Mouse (Mus musculus) megakaryocyte, embryonic 14.5 days (primary cell): ENCODE data around the gene Olfr692. TPM values are rescaled to one million over a fixed set of nuclear protein-coding genes. Genes with fewer than 3 reads are reported as not detected.
"Not testable (repeated sequence)": the region's sequence is repeated elsewhere in the genome, so short reads cannot be mapped to it uniquely, and the experiment has no call there.

Experiments
- H3K27me3 ChIP-seq: replicated peaks from 2 replicates; pipeline ENCODE3; 2012; ENCODE audit warnings: inconsistent platforms
- H3K36me3 ChIP-seq: replicated peaks from 2 replicates; pipeline ENCODE3; 2012; ENCODE audit warnings: low read length, inconsistent platforms, mixed read lengths
- H3K4me1 ChIP-seq: 2 replicates; pipeline ENCODE4 v1.6.1; 2012; ENCODE audit warnings: inconsistent platforms
- H3K4me3 ChIP-seq: replicated peaks from 2 replicates; pipeline ENCODE3; 2012; ENCODE audit warnings: moderate library complexity, mild to moderate bottlenecking, inconsistent platforms
- H3K9me3 ChIP-seq: 2 replicates; pipeline ENCODE4 v1.6.1; 2012; ENCODE audit warnings: inconsistent platforms
- FLI1 ChIP-seq: IDR thresholded peaks from 2 replicates; pipeline ENCODE4 v1.6.1; 2012; ENCODE audit warnings: low read length, inconsistent platforms, mixed read lengths
- GATA1 ChIP-seq: IDR thresholded peaks from 3 replicates; pipeline ENCODE4 v1.6.1; 2012; ENCODE audit warnings: mixed read lengths, low read length, inconsistent platforms, borderline replicate concordance
- polyA plus RNA-seq: library from polyadenylated mRNA; stranded (reverse); fragments of >175 nt; gene quantifications from 2 replicates; pipeline ENCODE4 v1.2.3, GENCODE M21; 2012; ENCODE audit warnings: low replicate concordance; ENCODE audit not compliant: insufficient read depth

Gene Olfr692
- polyA plus RNA-seq, 1 experiment = not detected

DNA sequence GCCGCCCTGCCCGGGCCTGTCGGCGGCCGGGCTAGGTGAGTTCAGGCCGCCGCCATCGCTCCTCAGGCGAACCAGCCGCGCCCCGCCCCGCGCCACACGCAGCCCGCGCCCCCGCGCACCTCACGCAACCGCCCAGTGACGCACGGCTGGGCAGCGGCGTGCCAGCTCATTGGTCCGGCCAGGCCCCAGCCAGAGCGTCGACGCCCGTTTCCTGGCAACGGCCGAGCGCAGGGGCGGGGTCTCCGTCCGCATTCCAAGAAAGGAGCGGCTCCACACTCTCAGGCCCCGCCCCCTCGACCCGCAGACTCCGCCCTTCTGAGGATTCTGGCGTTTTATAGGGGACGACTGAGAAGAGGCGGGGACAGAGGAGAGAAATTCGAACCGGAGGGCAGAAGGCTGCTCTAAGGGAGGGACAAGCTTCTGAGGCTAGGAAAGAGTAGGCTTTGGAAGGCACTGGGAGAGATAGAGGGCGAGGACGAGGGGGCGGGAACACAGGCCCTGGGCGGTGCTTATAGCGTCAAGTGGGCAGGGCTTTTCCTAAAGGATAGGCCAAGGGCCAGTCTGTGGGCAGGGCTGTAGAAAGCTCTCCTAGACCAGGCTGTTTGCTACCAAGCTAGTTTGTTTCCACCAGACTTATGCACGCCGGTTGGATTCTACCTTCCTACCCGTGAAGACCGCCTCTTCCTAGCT lies 32.0 kb downstream of the Olfr692 start, which contains the start of gene Fam160a2:
TSS of gene Fam160a2 (minus strand) at position 120 of the 690 bp plus-strand sequence.
- Histone ChIP-seq H3K27me3 (peaks cover 9% of the 10 kb centered on the region), H3K36me3 (peaks cover 3% of the 10 kb centered on the region), H3K9me3 (no peaks in the 10 kb centered on the region), H3K4me1 (peaks cover 48% of the 10 kb centered on the region), H3K4me3 (peak within 1 kb of the TSS; percentile 98)
- TF ChIP-seq FLI1 (no peak), GATA1 (no peak)

DNA sequence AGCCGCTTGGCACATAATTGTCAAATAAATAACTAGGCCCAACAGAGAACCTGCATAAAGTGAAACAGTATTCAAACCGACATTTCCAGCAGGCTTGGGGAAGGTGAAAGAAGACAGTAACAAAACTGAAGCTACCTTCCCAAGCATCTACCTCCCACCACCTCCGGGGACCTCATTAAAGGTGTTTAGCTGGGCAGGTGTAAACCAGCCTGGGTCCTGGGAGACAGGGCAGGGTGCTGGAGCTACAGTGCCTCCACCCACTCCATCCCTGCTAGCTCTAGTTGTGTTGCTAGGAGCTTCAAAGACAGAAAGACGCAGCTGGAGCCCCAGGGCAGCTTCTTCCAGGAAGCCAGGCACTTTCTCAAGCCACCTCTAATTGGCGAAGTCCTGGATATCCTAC lies 36.2 kb downstream of the Olfr692 start, which contains the start of gene Cnga4:
TSS of gene Cnga4 (plus strand) at position 301 of the 400 bp plus-strand sequence.
- peaks cover 42% of the 10 kb centered on the region for H3K27me3 ChIP-seq
- no peak for TF ChIP-seq GATA1
- TF ChIP-seq FLI1 = no peak
- peaks cover 9% of the 10 kb centered on the region for H3K4me1 ChIP-seq
- no peak within 1 kb of the TSS for H3K4me3 ChIP-seq
- no peaks in the 10 kb centered on the region; the same call in 1 of the 2 replicates for H3K9me3 ChIP-seq
- H3K36me3 ChIP-seq = no peaks in the 10 kb centered on the region

DNA sequence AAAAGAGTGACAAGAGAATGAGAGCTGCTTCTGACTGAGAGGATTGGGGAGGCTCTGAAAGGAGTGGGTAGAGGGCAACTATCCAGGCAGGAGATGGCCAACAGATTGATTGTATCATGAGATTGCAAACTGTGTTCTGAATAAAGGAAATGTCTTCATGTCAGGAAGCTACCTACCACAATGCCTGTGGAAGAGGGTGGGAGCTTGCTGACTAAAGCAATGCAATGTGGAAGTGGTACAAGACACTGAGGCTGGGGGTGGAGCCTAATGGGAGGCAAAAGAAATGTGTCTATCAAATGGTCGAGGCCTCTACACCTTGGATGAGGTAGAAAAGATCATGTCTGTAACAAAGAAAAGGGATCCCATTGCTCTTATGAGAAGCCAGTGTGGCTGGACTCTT lies 38.3 kb downstream of the Olfr692 start:
- Histone ChIP-seq H3K4me1 (no peaks in the 10 kb centered on the region), H3K4me3 (no peak overlapping the region), H3K27me3 (peaks cover 47% of the 10 kb centered on the region), H3K36me3 (no peaks in the 10 kb centered on the region), H3K9me3 (no peaks in the 10 kb centered on the region; the same call in 1 of the 2 replicates)
- TF ChIP-seq GATA1 (no peak), FLI1 (no peak)

DNA sequence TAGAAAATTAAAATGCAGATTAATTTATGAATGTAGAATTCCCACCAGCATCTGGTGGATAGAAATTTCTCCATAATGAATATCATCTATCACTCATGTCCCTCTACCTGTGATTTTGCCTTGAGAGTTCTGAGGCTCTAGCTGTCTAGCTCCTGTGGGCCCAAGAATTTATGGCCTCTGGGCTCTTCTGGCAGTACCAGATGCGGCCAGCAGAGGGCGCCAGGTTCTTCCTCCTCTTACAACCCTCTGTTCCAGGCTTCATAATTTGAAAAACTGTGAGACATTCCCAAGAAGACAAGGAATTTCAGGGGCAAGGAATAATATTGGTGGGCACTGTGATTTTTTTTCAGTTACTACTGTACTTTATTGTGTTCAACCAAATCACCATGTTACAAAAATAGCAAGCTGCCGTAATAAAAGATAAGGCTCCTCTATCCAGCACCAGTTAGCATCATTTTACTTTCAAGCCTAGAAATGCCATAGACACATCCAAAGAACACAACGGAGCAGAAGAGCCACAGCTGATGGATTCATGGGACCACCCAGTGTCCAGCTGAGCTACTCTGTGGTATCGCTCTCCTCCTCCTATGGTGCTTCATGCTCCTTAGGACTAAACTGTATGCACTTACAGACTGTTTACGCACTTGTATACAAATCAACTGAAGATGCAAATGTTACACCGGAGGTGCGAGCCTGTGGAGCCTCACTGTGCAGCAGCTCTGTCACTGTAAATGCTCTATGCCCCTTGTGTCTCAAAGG lies 44.0 kb downstream of the Olfr692 start:
- H3K4me1 ChIP-seq, H3K9me3 ChIP-seq: not testable (repeated sequence)
- peaks cover 27% of the 10 kb centered on the region for H3K27me3 ChIP-seq

DNA sequence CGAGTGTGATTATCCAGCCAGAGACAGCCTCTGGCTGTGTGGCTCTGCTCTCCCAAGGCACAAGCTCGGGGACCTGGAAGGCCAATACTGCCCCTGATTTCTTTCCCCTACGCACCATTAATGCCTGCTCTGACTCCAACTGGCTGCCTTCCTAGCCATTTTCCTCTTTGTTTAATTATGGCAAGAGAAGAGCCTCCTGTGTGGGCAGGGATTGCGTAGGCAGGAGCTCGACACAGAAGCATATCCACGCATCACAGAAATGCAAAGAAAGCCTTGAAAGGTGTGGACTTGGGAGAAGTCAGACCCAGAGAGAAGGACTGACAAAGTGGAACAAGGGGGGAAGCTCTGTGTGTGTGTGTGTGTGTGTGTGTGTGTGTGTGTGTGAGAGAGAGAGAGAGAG lies 46.4 kb downstream of the Olfr692 start:
- no peaks in the 10 kb centered on the region for H3K9me3 ChIP-seq
- H3K4me1 ChIP-seq = no peaks in the 10 kb centered on the region
- H3K27me3 ChIP-seq = peaks cover 16% of the 10 kb centered on the region
- no peak overlapping the region for H3K4me3 ChIP-seq
- TF ChIP-seq GATA1 (no peak), FLI1 (no peak)
- H3K36me3 ChIP-seq = no peaks in the 10 kb centered on the region

More for the DNA sequence above, 44.0 kb downstream of the Olfr692 start:
- H3K4me3 ChIP-seq, H3K36me3 ChIP-seq: not testable (repeated sequence)

DNA sequence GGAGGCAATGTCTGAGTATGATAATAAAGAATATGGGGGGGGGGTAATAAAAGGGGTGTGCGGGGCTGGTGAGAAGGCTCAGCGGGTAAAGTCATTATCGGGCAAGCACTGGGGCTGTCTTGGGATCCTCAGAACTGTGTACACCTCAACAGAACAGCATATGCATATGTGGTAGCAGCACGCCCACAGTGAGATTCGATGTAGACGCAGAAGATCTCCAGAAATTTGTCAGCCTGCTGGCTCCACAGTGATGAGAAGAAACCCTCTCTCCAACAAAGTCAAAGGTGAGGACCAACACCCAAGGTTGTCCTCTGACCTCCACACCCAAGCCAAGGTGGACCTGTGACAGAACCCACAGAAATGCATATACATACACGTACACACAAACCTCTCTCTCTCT lies 48.5 kb downstream of the Olfr692 start:
- no peak for TF ChIP-seq FLI1
- TF ChIP-seq GATA1 = no peak
- H3K9me3 ChIP-seq = no peaks in the 10 kb centered on the region
- H3K27me3 ChIP-seq = peaks cover 14% of the 10 kb centered on the region
- H3K4me1 ChIP-seq = no peaks in the 10 kb centered on the region
- H3K4me3 ChIP-seq = no peak overlapping the region
- no peaks in the 10 kb centered on the region for H3K36me3 ChIP-seq

DNA sequence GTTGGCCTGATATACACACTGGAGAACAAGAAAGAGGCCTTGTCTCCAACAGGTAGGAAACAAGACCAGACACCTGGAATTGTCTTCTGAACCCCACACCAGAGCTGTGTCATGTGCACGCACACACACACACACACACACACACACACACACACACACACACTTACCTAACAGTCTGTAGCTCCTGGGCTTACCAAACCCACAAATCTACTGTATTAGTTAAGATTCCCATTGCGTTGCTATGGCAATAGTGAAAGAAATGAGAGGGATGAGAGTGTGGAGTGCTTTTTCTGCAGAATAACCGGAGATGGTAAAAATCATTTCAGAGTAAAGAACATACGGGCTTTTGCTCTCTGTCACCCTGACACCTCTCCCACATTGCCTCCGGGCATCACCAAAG lies 50.1 kb downstream of the Olfr692 start:
- Histone ChIP-seq H3K36me3 (no peaks in the 10 kb centered on the region), H3K27me3 (peaks cover 14% of the 10 kb centered on the region), H3K4me1 (no peaks in the 10 kb centered on the region), H3K9me3 (no peaks in the 10 kb centered on the region), H3K4me3 (no peak overlapping the region)
- TF ChIP-seq GATA1 (no peak), FLI1 (no peak)

Other genes starting within 250 kb of the Olfr692 start
- gene Olfr683, start 221.2 kb upstream of the Olfr692 start, polyA plus RNA-seq = not detected in 2 replicates
- not detected in 2 replicates for gene Olfr684, start 204.6 kb upstream of the Olfr692 start, polyA plus RNA-seq
- not detected in 2 replicates for gene Olfr685, start 182.2 kb upstream of the Olfr692 start, polyA plus RNA-seq
- gene Olfr686, start 160.7 kb upstream of the Olfr692 start, polyA plus RNA-seq = not detected in 2 replicates
- gene Olfr688, start 80.1 kb upstream of the Olfr692 start, polyA plus RNA-seq = not detected in 2 replicates
- gene Olfr689, start 57.1 kb upstream of the Olfr692 start, polyA plus RNA-seq = not detected in 2 replicates
- not detected in 2 replicates for gene Olfr690, start 34.1 kb upstream of the Olfr692 start, polyA plus RNA-seq
- gene Olfr691, start 26.0 kb upstream of the Olfr692 start, polyA plus RNA-seq = 0.10 TPM in 1 of 2 replicates, not detected in the other
- not detected in 2 replicates for gene Gm5901, start 6.8 kb downstream of the Olfr692 start, polyA plus RNA-seq
- gene Fam160a2, start 31.8 kb downstream of the Olfr692 start, polyA plus RNA-seq = 32.3 and 36.7 TPM in 2 replicates
- not detected in 2 replicates for gene Cnga4, start 36.3 kb downstream of the Olfr692 start, polyA plus RNA-seq
- gene Cckbr, start 57.5 kb downstream of the Olfr692 start, polyA plus RNA-seq = not detected in 2 replicates
- 1.0 TPM in 1 of 2 replicates, not detected in the other for gene Cavin3, start 114.1 kb downstream of the Olfr692 start, polyA plus RNA-seq
- gene Smpd1, start 186.1 kb downstream of the Olfr692 start, polyA plus RNA-seq = 33.2 and 48.4 TPM in 2 replicates
- 4.3 and 6.3 TPM in 2 replicates for gene Apbb1, start 213.4 kb downstream of the Olfr692 start, polyA plus RNA-seq
- gene Hpx, start 231.9 kb downstream of the Olfr692 start, polyA plus RNA-seq = not detected in 2 replicates